Mouse (Mus musculus) myocyte (in vitro differentiated cells): ENCODE measurements around the gene Dus1l.

Experiments used
- MAX ChIP-seq: IDR thresholded peaks from one replicate; pipeline ENCODE4 v1.6.1; 2011; ENCODE audit warnings: low read depth, mild to moderate bottlenecking, control low read depth
- MYOD1 ChIP-seq, 3 experiments: IDR thresholded peaks; one replicate each; pipeline ENCODE4 v1.6.1; 2011; ENCODE audit warnings: control low read depth in 2 of 3, low read depth in 2 of 3, mild to moderate bottlenecking in 2 of 3, moderate library complexity in 1 of 3; ENCODE audit not compliant: insufficient read length in 2 of 3, control insufficient read depth in 1 of 3
- POLR2A ChIP-seq: IDR thresholded peaks from one replicate; pipeline ENCODE4 v1.6.1; 2011; ENCODE audit warnings: low read depth, mild to moderate bottlenecking, control low read depth, moderate library complexity; ENCODE audit not compliant: insufficient read length
- POLR2AphosphoS2 ChIP-seq: IDR thresholded peaks from one replicate; pipeline ENCODE4 v1.6.1; 2011; ENCODE audit warnings: low read depth, control low read depth; ENCODE audit not compliant: insufficient read length
- USF1 ChIP-seq: IDR thresholded peaks from one replicate; pipeline ENCODE4 v1.6.1; 2011; ENCODE audit warnings: low read depth, mild to moderate bottlenecking, control low read depth, moderate library complexity

DNA sequence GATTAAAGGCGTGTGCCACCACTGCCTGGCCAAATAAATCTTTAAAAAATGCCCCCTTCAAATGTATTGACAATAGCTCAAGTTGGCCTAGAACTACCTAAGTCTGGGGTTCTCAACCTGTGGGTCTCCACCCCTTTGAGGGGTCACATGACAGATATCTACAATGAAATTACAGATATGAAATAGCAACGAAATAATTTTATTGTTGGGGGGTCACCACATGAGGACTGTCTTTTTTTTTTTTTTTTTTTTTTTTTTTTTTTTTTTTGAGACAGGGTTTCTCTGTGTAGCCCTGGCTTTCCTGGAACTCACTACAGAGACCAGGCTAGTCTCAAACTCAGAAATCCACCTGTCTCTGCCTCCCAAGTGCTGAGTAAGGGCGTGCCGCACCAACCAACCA lies 48.1 kb upstream of the Dus1l start:
- TF ChIP-seq POLR2A (no peak), MAX (no peak), MYOD1 (IDR thresholded peaks at IDR 0.05; ENCODE audit: control insufficient read depth in 1 of 3, insufficient read length in 2 of 3, low read depth in 2 of 3) (no peak), USF1 (no peak), POLR2AphosphoS2 (no peak)
